Mouse (Mus musculus): ENCODE data around the gene Fxyd5.

Fxyd5 gene

GRCm38 (mm10) chr7:31060621-31061010, 18.3 kb upstream of the Fxyd5 start:
- DNase-seq (ENCODE audit: low spot score), result no peak

GRCm38 (mm10) chr7:31059919-31060620, 17.8 kb upstream of the Fxyd5 start:
- no peak for DNase-seq (ENCODE audit: low spot score)

GRCm38 (mm10) chr7:31059108-31059507, 16.8 kb upstream of the Fxyd5 start, which contains the start of gene Lgi4:
Gene Lgi4, plus strand, starts transcription at chr7:31059342.
- peak; percentile 86 for DNase-seq (ENCODE audit: low spot score)

GRCm38 (mm10) chr7:31058211-31058610, 15.9 kb upstream of the Fxyd5 start:
- no peak for DNase-seq (ENCODE audit: low spot score)

- no peak for DNase-seq (ENCODE audit: low spot score)
Observed at GRCm38 (mm10) chr7:31057730-31058129, 15.4 kb upstream of the Fxyd5 start.

GRCm38 (mm10) chr7:31057071-31057470, 14.8 kb upstream of the Fxyd5 start, which contains the start of gene Fxyd1:
Gene Fxyd1, minus strand, starts transcription at chr7:31057199.
- DNase-seq (ENCODE audit: low spot score), result no peak

GRCm38 (mm10) chr7:31056448-31056847, 14.2 kb upstream of the Fxyd5 start:
- DNase-seq (ENCODE audit: low spot score), result no peak

GRCm38 (mm10) chr7:31055883-31056282, 13.6 kb upstream of the Fxyd5 start:
- peak; percentile 54 for DNase-seq (ENCODE audit: low spot score)

- no peak for DNase-seq (ENCODE audit: low spot score)
Observed at GRCm38 (mm10) chr7:31055354-31055824, 13.1 kb upstream of the Fxyd5 start.

- no peak for DNase-seq (ENCODE audit: low spot score)
Observed at GRCm38 (mm10) chr7:31054661-31055320, 12.5 kb upstream of the Fxyd5 start.

GRCm38 (mm10) chr7:31053882-31054447, 11.7 kb upstream of the Fxyd5 start:
- no peak for DNase-seq (ENCODE audit: low spot score)

GRCm38 (mm10) chr7:31052636-31053434, 10.6 kb upstream of the Fxyd5 start:
- DNase-seq (ENCODE audit: low spot score), result peak; percentile 36

GRCm38 (mm10) chr7:31052251-31052635, 10.0 kb upstream of the Fxyd5 start:
- DNase-seq (ENCODE audit: low spot score), result no peak

- no peak for DNase-seq (ENCODE audit: low spot score)
Observed at GRCm38 (mm10) chr7:31051321-31052021, 9.2 kb upstream of the Fxyd5 start, which contains the start of gene Fxyd7. Gene Fxyd7, minus strand, starts transcription at chr7:31051467.

GRCm38 (mm10) chr7:31050921-31051320, 8.6 kb upstream of the Fxyd5 start:
- DNase-seq (ENCODE audit: low spot score), result no peak

- DNase-seq (ENCODE audit: low spot score), result no peak
Observed at GRCm38 (mm10) chr7:31050487-31050886, 8.2 kb upstream of the Fxyd5 start.

GRCm38 (mm10) chr7:31049846-31050281, 7.6 kb upstream of the Fxyd5 start:
- no peak for DNase-seq (ENCODE audit: low spot score)

- peak; percentile 43 for DNase-seq (ENCODE audit: low spot score)
Observed at GRCm38 (mm10) chr7:31049135-31049845, 7.0 kb upstream of the Fxyd5 start.

- no peak for DNase-seq (ENCODE audit: low spot score)
Observed at GRCm38 (mm10) chr7:31041662-31042315, 492 bp downstream of the Fxyd5 start.

- DNase-seq (ENCODE audit: low spot score), result no peak
Observed at GRCm38 (mm10) chr7:31041023-31041407, 1.3 kb downstream of the Fxyd5 start.
